Mouse (Mus musculus): Measurements from ENCODE around the gene Rergl.

GRCm38 (mm10) chr6:139464292-139464691 is 37.5 kb downstream of the Rergl start:
- TF ChIP-seq POLR2A (IDR thresholded peaks at IDR 0.05; ENCODE audit: borderline replicate concordance, insufficient read depth, low read length) (no peak), CTCF (IDR thresholded peaks at IDR 0.05; ENCODE audit: borderline replicate concordance, insufficient read depth, low read depth, low read length) (no peak)
